Mouse (Mus musculus) hindbrain, embryonic 14.5 days (tissue): ENCODE results near the gene Cavin1. TPM values are rescaled to one million over a fixed set of nuclear protein-coding genes. Genes with fewer than 3 reads are reported as not detected.

Experiments used
- ATAC-seq: fragments of 200-750 bp; cut with Nextera tagmentation; 2 replicates; pipeline ENCODE4 v1.8.0; 2017; ENCODE audit warnings: moderate number of reproducible peaks, mild to moderate bottlenecking, moderate TSS enrichment, moderate library complexity; ENCODE audit not compliant: low FRiP score
- DNase-seq: peaks from one replicate; pipeline ENCODE4 v3.0.0-alpha.2; 2015; ENCODE audit warnings: low spot score
- H3K27ac ChIP-seq: fragments of 300-500 bp; sonication (generic); 2 replicates; pipeline ENCODE4 v1.5.1; 2014; ENCODE audit warnings: mild to moderate bottlenecking, moderate library complexity
- H3K27me3 ChIP-seq: fragments of 300-500 bp; sonication (generic); 2 replicates; pipeline ENCODE4 v1.6.1; 2014; ENCODE audit warnings: mild to moderate bottlenecking, low read length, mixed read lengths; ENCODE audit not compliant: control insufficient read depth, insufficient read depth
- H3K36me3 ChIP-seq: fragments of 300-500 bp; sonication (generic); replicated peaks from 2 replicates; pipeline ENCODE4 v1.6.1; 2014; ENCODE audit not compliant: control insufficient read depth, insufficient read depth
- H3K4me1 ChIP-seq: fragments of 300-500 bp; sonication (generic); replicated peaks from 2 replicates; pipeline ENCODE4 v1.6.1; 2014; ENCODE audit warnings: antibody characterized with exemption, low read length, mixed read lengths; ENCODE audit not compliant: control insufficient read depth, insufficient read depth
- H3K4me2 ChIP-seq: fragments of 300-500 bp; sonication (generic); replicated peaks from 2 replicates; pipeline ENCODE4 v1.6.1; 2014; ENCODE audit warnings: mild to moderate bottlenecking, moderate library complexity
- H3K4me3 ChIP-seq: fragments of 300-500 bp; sonication (generic); replicated peaks from 2 replicates; pipeline ENCODE4 v1.5.1; 2014; ENCODE audit warnings: mild to moderate bottlenecking, low read length
- H3K9ac ChIP-seq: fragments of 300-500 bp; sonication (generic); 2 replicates; pipeline ENCODE4 v1.6.1; 2014
- H3K9me3 ChIP-seq: fragments of 300-500 bp; sonication (generic); 2 replicates; pipeline ENCODE4 v1.6.1; 2016; ENCODE audit warnings: low read length; ENCODE audit not compliant: control insufficient read depth
- WGBS: fragments of 180-500 bp; shearing (Covaris S2); extraction: QIAGEN DNeasy Blood & Tissue Kit; methylation state at CpG from one replicate; pipeline ENCODE4 v1.1.7; 2014; 5-methylcytosine and 5-hydroxymethylcytosine counted together
- polyA plus RNA-seq: library from polyadenylated mRNA; unstranded; fragments of >200 nt; fragmentation: Nextera tagmentation; extraction: Ambion mirVana; gene quantifications from 2 replicates; pipeline ENCODE4 v1.2.1, GENCODE M21; 2014

Gene Cavin1
- polyA plus RNA-seq, 1 experiment from 2014 or later: 20.1 TPM

- no peaks in the 10 kb centered on the region for H3K4me1 ChIP-seq
- ATAC-seq: no peak
- no peak overlapping the region for H3K4me3 ChIP-seq
- no peaks in the 10 kb centered on the region for H3K27me3 ChIP-seq
- no peak overlapping the region for H3K27ac ChIP-seq
- 74% methylated on average over 12 of the region's 12 CpGs for WGBS
- H3K36me3 ChIP-seq: no peaks in the 10 kb centered on the region; the same call in 1 of the 2 replicates
- no peaks in the 10 kb centered on the region for H3K9me3 ChIP-seq
- H3K4me2 ChIP-seq: no peak overlapping the region
- DNase-seq: no peak
- H3K9ac ChIP-seq: no peak overlapping the region
Measured at GRCm38 (mm10) chr11:100931254-100931921, 39.3 kb downstream of the Cavin1 start.

GRCm38 (mm10) chr11:100930611-100931010, 40.1 kb downstream of the Cavin1 start:
- no peaks in the 10 kb centered on the region for H3K4me1 ChIP-seq
- H3K9ac ChIP-seq: no peak overlapping the region
- WGBS: 84% methylated on average over 7 of the region's 7 CpGs
- ATAC-seq (no peak), DNase-seq (no peak)
- H3K4me3 ChIP-seq: no peak overlapping the region
- no peaks in the 10 kb centered on the region; the same call in 1 of the 2 replicates for H3K36me3 ChIP-seq
- no peaks in the 10 kb centered on the region for H3K9me3 ChIP-seq
- H3K4me2 ChIP-seq: no peak overlapping the region
- H3K27ac ChIP-seq: no peak overlapping the region
- no peaks in the 10 kb centered on the region for H3K27me3 ChIP-seq

GRCm38 (mm10) chr11:100927386-100927785, 43.3 kb downstream of the Cavin1 start:
- DNase-seq (no peak), ATAC-seq (no peak)
- Histone ChIP-seq H3K9ac (no peak overlapping the region), H3K9me3 (no peaks in the 10 kb centered on the region), H3K36me3 (no peaks in the 10 kb centered on the region; the same call in 1 of the 2 replicates), H3K4me1 (no peaks in the 10 kb centered on the region), H3K4me3 (no peak overlapping the region), H3K27ac (no peak overlapping the region), H3K4me2 (no peak overlapping the region), H3K27me3 (no peaks in the 10 kb centered on the region)
- WGBS: 93% methylated on average over 3 of the region's 3 CpGs

GRCm38 (mm10) chr11:100924386-100924919, 46.2 kb downstream of the Cavin1 start:
- DNase-seq (no peak), ATAC-seq (no peak)
- Histone ChIP-seq H3K36me3 (no peaks in the 10 kb centered on the region), H3K4me1 (no peaks in the 10 kb centered on the region), H3K4me2 (no peak overlapping the region), H3K27me3 (no peaks in the 10 kb centered on the region), H3K9me3 (no peaks in the 10 kb centered on the region), H3K27ac (no peak overlapping the region), H3K4me3 (no peak overlapping the region), H3K9ac (no peak overlapping the region)
- 92% methylated on average over 1 of the region's 1 CpGs for WGBS

DNA sequence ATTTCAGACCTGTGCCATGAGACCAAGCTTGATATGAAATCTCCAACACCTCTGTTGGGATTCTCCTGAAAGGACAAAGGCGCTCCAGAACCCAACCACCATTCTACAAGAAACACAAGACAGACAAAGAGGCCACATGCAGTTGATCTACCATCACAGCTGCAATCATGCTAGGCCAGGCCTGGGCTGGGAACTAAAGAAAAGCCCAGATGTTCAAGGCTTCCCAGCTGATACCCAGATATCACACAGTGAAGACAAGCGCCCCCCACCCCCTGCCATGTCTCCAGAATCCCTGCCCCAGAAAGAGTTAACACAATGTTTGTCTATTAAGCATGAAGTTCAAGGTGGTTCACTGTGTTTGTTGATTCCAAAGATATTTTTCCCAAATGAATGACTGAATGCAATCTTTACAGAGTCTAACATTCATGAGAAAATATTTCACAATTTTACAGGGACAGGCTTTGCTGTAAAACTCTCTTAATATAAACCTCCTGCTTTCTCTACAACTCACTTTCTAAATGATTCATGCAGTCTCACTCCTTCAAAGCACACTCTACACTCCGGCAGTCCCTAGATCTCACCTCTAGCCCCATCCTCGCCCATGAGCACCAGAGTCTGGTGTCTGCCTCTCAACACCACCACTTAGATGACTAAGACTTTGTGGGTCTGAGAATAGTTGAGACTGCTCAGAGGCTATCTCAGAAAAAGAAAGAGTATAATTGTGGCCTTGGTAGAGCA, 49.6 kb downstream of the Cavin1 start:
- H3K27ac ChIP-seq: no peak overlapping the region
- DNase-seq (no peak), ATAC-seq (no peak)
- H3K9me3 ChIP-seq: no peaks in the 10 kb centered on the region
- no peaks in the 10 kb centered on the region for H3K27me3 ChIP-seq
- H3K4me1 ChIP-seq: no peaks in the 10 kb centered on the region
- no peak overlapping the region for H3K9ac ChIP-seq
- H3K36me3 ChIP-seq: no peaks in the 10 kb centered on the region
- WGBS: 95% methylated on average over 4 of the region's 4 CpGs
- no peak overlapping the region for H3K4me3 ChIP-seq
- H3K4me2 ChIP-seq: no peak overlapping the region

DNA sequence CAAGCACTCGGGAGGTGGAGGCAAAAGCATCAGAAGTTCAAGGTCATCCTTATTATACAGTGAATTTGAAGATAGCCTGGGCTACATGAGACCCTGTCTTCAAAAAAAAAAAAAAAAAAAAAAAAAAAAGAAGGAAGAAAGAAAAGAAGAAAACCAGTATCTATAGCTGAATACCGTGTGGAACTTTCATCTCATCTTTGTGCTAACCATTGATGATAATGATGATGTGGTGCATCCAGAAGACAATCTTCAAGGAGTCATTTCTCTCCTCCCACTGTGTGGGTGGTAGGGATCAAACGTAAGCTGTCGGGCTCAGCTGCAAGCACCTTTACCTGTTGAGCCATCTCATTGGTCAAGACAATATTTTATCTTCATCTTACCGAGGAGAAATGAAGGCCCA, 52.7 kb downstream of the Cavin1 start:
- no peak overlapping the region for H3K27ac ChIP-seq
- H3K4me3 ChIP-seq: no peak overlapping the region
- no peak overlapping the region for H3K9ac ChIP-seq
- no peak for DNase-seq
- no peaks in the 10 kb centered on the region for H3K4me1 ChIP-seq
- no peaks in the 10 kb centered on the region for H3K9me3 ChIP-seq
- no peaks in the 10 kb centered on the region for H3K36me3 ChIP-seq
- ATAC-seq: no peak
- no peaks in the 10 kb centered on the region for H3K27me3 ChIP-seq
- no peak overlapping the region for H3K4me2 ChIP-seq
- WGBS: 87% methylated on average over 5 of the region's 5 CpGs

DNA sequence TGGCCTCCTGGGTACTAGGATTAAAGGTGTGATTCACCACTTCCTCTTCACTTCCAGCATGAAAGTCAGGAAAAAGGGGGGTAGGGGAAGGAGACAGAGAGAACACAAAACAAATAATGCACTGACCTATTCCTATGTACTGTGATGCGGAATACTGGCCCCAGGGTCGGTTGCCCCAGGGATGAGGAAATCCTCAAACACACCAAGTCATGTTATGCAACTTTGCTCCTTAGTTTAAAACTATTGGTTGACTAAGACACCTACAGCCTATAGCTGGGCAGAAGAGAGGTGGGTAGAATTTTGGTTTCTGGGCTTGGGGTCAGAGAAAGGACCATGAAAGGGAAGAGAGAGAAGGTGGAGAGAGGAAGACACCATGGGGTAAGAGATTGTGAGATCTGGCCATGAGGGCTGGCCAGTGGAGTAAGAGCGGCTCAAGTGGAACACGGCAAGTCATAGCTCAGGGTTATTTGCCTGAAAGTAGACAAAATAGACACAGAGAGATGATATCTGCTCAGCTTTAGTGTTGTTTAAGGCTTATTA, 54.2 kb downstream of the Cavin1 start:
- Histone ChIP-seq H3K9me3 (no peaks in the 10 kb centered on the region), H3K36me3 (no peaks in the 10 kb centered on the region), H3K4me1 (no peaks in the 10 kb centered on the region), H3K4me3 (no peak overlapping the region), H3K27me3 (no peaks in the 10 kb centered on the region), H3K4me2 (no peak overlapping the region), H3K9ac (no peak overlapping the region), H3K27ac (no peak overlapping the region)
- 93% methylated on average over 4 of the region's 4 CpGs for WGBS
- no peak for DNase-seq
- ATAC-seq: no peak

DNA sequence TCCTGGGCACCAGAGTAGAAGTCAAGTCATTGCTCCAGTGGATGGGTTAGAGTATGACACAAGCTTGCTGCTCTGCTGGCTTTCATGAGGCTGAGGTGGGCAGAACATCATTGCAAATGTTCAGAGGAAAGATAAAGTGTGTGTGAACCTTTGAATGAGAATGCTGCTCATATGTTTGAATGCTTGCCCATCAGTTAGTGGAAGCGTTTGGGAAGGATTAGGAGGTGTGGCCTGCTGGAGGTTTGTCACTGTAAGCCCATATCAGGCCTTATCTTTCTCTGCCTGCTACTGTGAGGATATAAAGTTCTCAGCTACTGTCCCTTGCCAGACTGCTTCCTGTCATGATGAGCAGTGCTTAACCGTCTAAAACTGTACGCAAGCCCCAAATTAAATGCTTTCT, 55.6 kb downstream of the Cavin1 start:
- WGBS: 96% methylated on average over 3 of the region's 3 CpGs
- no peak overlapping the region for H3K27ac ChIP-seq
- H3K4me3 ChIP-seq: no peak overlapping the region
- ATAC-seq (no peak), DNase-seq (no peak)
- no peaks in the 10 kb centered on the region for H3K4me1 ChIP-seq
- H3K36me3 ChIP-seq: no peaks in the 10 kb centered on the region
- no peaks in the 10 kb centered on the region for H3K9me3 ChIP-seq
- no peaks in the 10 kb centered on the region for H3K27me3 ChIP-seq
- no peak overlapping the region for H3K4me2 ChIP-seq
- H3K9ac ChIP-seq: no peak overlapping the region

GRCm38 (mm10) chr11:100914415-100914814, 56.3 kb downstream of the Cavin1 start:
- Histone ChIP-seq H3K27me3 (no peaks in the 10 kb centered on the region), H3K4me1 (no peaks in the 10 kb centered on the region), H3K9ac (no peak overlapping the region), H3K9me3 (no peaks in the 10 kb centered on the region), H3K27ac (no peak overlapping the region), H3K36me3 (0 out of 2 replicates have a peak, but pooled peaks cover 5% of the 10 kb centered on the region), H3K4me2 (no peak overlapping the region), H3K4me3 (no peak overlapping the region)
- no peak for DNase-seq
- ATAC-seq: no peak
- 90% methylated on average over 5 of the region's 5 CpGs for WGBS
